Mouse (Mus musculus) ovary, postnatal 14 days (tissue): ENCODE data around the gene Arhgap23.
A peak's percentile ranks its signal among the peaks of the same experiment; 100 is the strongest.

Experiments used
- DNase-seq: peaks from one replicate; pipeline ENCODE4 v3.0.0; 2022; ENCODE audit warnings: low spot score

Gene Arhgap23

DNA sequence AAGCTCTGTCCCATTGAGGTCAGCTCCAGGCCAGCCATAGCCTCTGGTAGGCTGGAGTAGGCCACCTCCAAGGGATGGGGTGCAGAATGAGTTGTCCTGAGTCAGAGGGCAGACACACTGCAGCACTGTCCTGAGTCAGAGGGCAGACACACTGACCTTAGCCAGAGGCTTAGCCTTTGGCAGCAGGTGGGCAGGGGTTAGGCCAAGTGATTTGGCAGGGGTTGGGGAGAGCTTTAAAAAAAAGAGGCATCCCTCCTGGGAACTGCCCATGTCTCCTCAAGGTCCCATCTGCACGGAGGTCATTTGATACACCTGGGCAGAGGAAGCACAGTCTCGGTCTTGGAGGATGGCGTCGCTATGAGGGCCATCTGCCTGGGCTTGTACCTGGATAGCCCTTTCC, 48.7 kb downstream of the Arhgap23 start:
- DNase-seq, result no peak

DNA sequence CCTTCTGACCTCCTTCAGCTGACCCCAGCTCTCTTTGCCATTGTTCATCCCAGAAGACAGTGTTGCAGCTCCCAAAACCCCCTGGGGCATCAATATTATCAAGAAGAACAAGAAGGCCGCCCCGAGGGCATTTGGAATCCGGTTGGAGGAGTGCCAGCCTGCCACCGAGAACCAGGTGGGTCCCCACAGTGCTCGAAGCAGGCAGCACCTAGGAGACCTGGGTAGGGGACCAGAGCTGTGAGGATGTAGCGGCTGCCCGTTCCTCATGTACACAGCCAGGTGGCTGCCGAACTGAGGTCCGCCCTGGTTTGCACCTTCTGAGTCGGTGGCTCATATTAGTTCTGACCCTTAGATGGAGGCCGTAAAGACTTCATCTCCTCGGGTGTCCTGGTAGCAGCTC, 50.6 kb downstream of the Arhgap23 start:
- no peak for DNase-seq

DNA sequence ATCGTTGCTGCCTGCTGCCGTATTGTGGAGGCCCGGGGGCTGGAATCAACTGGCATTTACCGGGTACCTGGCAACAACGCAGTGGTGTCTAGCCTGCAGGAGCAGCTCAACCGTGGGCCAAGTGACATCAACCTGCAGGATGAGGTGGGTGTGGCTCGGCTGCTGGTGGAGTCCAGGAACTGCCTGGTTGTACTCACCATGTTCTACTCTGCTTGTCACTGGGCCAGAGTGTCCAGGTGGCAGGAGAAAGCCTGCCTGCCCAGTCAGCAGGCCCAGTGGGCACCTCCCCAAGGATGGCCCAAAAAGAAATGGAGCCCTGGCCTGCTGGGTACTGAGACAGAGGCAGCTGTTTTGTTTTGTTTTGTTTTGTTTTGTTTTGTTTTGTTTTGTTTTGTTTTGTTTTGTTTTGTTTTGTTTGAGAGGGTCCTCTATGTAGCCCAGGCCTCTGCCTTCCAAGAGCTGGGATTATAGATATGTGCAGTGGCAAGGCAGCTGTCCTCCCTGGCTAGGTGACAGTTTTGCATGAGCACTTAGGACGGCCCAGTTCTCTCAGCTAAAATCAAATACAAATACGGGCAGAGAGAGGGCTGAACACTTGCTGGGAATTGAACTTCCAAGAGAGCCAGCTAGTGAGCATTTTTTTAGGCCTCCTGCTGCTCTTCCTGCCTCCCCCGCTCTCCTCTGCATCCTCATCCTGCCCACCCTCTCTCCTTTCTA, 51.3 kb downstream of the Arhgap23 start:
- no peak for DNase-seq

DNA sequence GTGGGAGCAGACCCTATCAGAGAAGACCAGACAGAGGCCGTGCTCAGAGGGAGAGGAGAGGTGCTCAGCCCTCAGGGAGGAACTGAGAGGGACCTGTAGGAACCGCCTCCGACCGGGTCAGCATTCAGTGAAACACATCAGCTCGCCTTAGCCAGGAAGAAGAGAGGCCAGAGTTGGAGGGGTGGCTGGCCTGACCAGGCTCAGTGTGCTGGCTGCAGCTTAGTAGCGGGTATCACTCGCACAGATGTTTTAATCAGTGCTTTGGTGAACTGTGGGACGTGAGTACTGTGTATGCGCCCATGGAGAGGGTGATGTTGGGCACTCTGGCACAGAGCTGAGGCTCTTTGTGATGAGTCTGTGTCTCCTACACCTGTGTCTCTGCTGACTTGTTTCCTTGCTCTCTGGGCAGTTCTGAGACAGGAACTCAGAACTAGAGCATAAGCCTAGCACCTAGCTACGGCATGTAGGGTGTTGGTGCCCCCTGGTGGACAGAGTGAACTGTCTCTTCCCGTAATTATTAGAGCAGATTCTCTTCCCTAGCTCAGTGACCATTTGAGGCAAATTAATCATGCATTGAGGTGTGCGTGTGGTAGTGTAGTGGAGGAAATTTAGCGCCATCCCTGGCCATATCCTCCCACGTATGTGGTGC, 53.4 kb downstream of the Arhgap23 start:
- DNase-seq, result peak; percentile 85

DNA sequence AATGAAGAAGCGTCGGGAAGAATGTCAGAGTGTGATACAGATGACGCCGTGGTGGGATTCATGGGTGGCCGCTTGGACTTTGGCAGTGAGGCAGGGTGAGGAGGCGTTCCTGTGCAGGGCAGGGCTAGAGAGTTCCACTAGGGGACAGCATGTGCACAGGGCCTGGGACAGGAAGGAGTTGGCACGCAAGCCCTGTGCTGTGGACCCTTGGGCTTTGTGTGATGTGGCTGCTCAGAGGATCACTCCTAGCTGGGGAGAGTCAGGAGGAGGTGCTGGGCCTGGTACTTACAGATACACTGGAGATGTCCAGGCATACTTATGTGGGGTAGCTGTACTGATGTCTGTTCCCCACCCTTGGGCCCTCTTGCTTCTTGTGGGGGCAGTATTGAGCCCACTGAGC, 54.5 kb downstream of the Arhgap23 start:
- DNase-seq, result no peak

DNA sequence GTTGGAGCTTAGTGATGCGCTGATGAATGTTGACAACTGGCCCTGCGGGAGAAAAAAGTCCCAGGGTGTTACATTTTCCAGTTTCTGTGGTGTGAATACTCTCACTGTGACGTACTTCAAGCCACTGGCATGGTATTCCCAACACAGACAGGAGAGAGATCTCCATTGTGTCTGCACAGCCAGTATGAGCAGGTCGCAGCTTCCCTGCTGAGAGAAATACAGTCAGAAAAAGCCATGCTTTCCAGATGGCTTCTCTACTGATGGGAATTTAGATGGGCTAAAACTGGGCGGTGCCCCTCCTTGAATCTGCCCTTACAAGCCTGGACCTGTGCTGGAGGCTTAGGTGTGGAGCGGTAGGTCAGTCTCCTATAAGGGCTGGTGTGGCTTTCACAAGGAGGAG, 55.9 kb downstream of the Arhgap23 start:
- DNase-seq, result no peak

DNA sequence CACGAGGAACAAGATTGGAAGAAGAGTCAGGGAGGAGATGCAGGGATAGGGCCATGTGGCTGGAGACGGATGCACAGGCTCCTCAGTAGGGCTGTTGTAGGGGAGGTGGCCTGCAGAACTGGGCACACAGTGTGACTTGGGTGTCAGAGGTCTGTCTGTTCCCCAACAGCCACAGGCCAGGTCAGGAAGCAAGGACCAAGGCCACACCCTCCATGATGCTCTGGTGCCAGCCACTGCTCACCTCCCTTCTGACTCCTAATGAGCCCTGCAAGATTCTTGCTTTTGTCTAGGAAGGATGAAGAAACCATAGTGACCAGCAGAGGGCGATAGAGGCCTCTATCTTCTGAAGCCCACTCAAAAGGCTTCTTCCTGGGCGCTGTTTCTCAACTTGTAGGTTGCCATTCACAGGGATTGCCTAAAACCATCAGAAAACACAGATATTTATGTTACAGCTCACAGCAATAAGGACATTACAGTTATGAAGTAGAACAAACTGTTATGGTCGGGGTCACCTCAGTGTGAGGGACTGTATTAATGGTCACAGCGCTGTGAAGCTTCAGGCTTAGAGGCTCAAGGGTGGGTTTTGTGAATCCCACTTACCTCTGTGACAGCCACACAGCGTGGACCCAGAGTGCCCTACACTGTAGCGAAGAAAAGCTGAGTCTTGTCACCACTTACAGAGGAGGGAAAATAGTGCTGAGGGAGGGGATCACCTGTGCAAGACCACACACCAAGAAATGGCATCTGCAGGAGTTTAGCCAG, 61.2 kb downstream of the Arhgap23 start:
- peak; percentile 54 for DNase-seq

DNA sequence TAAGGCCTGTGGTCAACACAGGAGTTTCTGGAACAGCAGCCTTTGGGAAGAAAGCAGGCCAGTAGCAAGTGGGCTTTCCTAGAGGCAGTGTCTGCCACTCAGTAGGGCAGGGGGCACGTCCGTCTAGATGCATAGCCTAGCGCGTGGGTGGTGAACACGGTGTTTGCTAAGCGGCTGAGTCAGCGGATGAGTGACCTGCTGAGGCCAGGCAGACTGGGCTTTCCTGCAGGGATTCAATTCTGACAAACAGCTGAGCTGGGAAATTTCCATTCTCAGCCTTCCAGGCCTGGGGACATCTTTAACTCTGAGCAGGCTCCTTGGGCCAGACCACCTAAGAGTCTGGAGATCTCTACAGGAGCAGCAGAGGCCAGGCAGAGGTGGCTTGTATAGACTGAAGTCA, 62.1 kb downstream of the Arhgap23 start:
- DNase-seq, result no peak

DNA sequence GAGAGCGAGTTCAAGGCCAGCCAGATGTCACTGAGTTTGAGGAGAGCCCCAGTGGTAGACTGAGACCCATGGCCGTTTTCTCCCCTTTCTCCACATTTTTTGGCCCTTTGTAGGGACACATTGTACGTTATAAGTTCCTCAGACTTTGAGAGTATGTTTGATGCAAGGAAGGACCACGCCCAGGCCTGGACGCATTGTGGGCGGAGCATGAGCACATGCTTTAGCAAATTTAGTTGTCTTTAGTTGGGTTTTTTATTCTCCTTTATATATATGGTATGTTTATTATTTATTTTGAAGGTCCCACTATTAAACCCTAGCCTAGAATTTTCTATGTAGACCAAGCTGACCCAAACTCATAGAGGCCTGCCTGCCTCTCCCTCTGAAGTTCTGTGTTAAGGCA, 63.0 kb downstream of the Arhgap23 start:
- no peak for DNase-seq

DNA sequence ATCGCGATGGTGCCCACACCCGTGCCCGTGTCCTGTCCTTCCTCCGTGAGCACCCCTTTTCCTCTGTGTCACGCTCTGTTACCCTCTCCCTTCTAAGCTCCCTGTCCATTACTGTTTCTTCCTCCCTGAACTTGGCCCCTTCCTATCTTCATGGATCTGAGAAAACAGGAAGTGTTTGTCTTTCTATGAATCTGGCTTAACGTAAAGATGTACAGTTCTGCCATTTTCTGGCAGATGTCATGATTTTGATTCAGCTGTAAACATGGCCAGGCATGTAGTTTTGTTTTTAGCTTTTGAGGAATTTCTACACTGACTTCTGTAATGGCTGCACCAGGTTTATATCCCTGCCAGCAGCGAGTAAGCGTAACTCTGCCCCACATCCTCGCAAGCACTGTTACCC, 63.8 kb downstream of the Arhgap23 start:
- DNase-seq, result no peak

DNA sequence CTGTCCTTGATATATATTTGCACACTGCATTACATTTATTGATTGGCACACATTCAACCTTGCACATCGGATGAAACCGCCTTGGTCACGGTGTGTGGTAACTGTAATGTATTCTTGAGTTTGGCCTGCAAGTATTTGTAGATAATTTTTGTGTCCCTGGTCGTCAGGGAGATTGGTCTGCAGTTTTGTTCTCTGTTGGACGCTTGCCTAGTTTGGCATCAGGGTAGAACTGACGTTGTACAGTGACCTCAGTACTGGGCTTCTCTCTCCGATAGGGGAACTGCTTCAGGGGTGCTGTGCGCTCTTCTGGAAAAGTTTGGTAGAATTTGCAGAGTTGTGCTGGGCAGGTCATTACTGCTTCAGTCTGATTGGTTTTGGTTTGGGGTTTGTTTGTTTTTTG, 64.5 kb downstream of the Arhgap23 start:
- no peak for DNase-seq

DNA sequence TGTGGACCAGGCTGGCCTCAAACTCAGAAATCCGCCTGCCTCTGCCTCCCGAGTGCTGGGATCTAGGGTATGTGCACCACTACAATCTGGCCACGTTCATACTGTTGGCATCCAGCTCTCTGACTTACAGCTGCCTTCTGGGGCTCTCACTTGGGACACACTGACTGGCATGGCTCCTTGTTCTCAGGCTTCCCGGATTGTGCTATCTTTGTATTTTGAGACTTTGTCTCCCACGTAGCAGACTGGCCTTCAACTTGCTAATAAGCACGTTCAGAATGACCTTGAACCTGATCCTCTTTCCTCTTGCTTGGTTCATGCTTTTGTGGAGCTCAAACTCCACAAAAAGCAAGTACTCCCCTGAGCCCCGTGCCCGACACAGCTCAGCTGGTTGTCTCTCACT, 70.3 kb downstream of the Arhgap23 start:
- DNase-seq, result no peak

DNA sequence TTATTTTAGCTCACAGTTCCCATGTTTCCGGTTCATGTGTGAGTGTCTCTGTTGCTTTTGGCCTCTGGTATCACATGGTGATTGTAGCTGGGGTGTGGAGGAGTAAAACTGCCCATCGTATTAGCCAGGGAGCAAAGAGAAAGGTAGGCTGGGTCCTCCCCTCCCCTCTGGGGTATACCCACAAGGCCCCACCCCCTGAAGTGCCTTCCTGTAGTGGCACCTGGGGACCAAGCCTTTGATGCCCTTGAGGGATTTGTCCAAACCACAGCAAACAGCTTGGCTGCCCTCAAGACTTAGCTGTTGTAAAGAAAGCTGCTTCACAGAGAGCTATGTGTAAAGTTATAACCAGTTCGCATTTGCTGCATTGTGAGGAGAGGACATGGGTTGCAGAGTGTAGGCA, 72.3 kb downstream of the Arhgap23 start:
- DNase-seq, result no peak

DNA sequence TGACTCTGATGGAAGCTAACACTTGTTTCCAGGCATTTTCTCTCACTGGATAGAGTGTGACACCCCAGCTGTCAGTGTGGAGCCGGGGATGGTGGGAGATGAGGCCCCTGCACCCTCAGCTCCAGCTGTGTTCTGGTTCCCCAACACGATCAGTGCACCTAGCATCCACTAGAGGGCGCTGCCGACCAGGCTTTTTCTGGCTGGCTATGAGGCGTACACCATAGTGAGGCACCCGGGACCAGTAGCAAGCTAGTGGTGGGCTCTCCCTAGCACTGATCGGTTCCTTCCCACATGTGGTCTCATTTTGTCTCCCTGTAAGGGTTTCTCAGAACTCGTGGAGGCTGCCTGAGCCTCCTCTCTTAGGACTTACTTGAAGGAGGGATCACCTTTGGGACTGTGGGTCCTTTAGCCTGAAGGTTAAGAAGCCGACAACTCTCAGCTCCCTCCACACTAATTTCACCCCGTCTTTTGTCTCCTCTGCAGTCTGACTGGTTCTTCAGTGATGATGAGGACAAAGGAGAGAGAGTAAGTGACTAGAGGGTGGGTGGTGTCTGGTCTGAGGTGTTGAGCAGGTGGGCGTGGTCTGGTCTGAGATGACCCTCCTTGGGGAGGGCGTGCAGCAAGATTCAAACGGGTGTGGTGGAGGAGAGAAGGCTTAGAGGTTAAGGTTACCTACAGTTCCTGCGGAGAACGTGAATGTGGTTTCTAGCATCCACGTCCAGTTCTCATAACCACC, 74.4 kb downstream of the Arhgap23 start:
- DNase-seq, result peak; percentile 70

DNA sequence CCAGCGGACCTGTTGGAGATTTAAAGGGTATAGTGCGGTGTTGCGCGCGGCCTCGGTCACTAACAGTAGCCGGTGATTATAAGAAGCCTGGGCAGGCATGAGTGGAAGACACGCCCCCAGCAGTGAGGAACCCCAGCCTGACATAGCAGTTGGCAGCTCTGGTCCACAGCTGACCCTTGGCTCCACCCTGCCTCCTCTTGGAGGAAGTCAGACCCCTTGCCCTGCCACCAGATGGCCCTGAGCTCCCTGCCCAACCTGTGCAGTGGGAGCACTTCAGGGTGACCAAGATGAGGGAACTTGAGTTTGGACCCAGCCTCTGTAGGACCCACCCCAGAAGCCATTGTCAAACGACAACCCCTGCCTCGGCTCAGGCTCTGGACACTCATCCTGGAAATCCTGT, 76.3 kb downstream of the Arhgap23 start:
- DNase-seq, result no peak

DNA sequence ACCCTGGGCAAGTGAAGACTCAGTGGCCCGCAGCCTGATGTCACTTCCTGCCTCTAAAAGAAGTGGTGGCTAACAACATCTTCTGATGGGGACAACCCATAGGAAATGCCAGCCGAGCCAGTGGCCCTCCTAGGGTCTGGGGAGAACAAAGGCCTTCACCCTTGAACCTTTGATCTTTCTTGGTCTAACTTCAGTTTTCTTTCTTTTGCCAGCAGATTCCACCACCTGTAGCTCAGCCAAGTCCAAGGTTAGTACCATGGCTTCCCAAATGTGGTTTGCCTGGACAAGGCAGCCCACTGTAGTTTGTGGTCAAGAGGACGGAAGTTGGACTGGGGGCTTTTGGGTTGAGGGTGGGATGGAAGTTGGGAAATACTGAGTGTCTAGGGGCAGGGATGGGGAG, 77.5 kb downstream of the Arhgap23 start:
- DNase-seq, result no peak

DNA sequence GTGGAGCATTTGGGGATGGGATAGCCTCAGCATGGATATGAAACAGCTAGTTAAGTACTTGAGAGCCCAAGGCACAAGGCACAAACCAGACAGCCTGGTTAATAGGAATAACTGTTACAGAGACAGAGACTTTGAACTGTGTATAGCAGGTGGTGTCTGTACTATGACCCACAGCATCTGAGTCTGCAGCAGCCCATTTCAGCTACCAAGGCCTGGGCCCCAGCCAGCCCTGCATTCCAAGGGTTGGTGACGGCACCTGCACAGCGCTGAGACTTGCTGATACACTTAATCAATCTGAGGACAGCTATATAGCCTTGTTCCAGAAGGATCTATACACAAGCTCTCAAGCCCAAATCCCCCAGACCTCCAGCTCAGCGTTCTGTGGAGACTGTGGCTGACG, 82.2 kb downstream of the Arhgap23 start:
- DNase-seq, result no peak

DNA sequence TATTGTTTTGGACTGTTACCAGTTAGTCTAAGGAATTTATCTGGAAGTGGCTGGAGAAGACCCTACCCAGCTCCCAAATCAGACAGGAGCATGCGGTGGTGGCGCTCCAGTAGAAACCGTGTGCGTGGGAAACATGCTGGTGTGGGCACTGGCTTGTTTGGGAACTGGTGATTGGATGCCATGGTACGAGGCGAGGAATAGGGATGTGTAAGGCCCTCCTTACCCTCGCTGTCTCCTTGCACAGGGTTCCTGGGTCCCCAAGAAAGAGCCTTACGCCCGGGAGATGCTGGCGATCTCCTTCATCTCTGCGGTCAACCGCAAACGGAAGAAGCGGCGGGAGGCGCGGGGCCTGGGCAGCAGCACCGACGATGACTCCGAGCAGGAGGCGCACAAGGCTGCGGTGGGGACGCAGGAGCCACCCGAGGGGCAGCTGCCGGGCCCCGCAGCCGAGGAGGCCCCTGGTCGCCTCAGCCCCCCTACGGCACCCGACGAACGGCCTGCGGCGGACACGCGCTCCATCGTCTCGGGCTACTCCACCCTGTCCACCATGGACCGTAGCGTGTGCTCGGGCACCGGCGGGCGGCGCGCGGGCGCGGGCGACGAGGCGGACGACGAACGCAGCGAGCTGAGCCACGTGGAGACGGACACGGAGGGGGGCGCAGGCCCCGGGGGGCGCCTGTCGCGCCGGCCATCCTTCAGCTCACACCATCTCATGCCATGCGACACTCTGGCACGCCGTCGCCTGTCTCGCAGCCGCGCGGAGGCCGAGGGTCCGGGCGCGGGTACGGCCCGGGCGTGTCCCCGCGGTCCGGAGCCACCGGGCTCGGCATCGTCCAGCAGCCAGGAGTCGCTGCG, 84.8 kb downstream of the Arhgap23 start, which contains the start of gene 4933428G20Rik:
4933428G20Rik (minus strand) TSS at position 476 of the 855 bp plus-strand sequence.
- no peak for DNase-seq

DNA sequence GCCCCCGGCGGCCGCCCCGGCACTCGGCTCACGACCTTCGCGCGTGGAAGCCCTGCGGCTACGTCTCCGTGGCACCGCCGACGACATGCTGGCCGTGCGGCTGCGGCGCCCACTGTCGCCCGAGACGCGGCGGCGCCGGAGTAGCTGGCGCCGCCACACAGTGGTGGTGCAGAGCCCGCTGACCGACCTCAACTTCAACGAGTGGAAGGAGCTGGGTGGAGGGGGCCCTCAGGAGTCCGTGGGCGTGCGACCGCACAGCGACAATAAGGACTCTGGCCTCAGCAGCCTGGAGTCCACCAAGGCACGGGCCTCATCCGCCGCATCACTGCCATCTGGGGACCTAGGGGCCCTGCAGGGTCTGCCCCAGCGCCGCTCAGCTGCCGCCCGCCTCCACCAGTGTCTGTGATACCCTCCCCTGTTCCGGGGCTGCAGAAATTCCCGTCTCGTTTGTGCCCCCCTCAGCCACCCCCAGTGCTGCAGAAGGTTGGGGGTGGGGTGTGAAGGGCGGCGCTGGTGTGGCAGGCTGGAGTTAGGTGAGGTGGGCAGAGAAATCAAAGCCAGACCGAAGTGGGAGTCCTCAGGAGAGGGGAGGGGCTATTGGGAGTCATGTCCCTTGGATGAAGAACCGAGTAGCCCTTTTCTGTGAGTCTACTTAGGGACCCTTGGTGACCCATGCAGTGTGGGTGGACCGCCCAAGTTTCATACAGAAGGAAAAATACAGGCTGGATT, 85.6 kb downstream of the Arhgap23 start:
- no peak for DNase-seq

DNA sequence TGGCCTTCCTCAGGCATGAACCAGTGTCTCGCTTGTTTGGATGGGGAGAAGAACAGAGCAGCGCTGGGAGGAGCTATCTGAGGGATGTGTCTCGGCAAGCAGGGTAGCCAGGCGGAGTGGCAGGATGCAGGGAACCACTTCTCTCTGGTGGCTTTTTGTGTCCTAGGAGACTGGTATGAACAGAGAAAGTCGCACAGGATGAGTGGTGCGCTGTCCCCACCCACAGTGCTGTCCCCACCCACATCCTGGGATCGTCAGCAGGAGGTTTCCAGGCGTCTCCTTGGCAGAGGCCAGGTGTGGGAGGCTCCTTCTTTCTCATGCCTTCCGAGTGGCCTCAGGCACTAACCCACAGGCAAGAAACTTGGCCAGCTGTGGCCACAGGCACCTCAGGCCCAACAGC, 87.0 kb downstream of the Arhgap23 start:
- no peak for DNase-seq

DNA sequence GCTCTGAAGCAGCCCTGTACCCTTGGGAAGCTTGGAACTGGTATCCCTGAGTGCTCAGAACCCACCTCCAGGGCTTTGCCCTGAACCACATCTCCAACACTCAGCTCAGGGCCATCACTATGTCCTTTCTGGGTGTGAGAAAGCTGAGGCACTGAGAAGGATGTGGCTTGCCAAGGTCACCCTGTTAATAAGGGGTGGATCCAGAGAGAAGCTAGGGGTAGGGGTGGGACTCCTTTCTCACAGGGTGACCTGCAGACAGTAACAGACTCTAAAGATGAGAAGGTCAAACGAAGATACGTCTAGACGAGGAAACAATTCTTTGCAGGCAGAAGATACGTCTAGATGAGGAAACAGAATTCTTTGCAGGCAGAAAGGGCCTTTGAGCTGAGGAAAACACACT, 87.5 kb downstream of the Arhgap23 start:
- no peak for DNase-seq
